Mouse (Mus musculus): Measurements from ENCODE around the gene Sp140. TPM values are rescaled to one million over a fixed set of nuclear protein-coding genes. Genes with fewer than 3 reads are reported as not detected.

Sp140 gene
- 7.0 TPM for polyA plus RNA-seq (2014; fragmentation: Illumina TruSeq; extraction: RNeasy Lipid Tissue Mini Kit (QIAGEN cat#74804))

DNA sequence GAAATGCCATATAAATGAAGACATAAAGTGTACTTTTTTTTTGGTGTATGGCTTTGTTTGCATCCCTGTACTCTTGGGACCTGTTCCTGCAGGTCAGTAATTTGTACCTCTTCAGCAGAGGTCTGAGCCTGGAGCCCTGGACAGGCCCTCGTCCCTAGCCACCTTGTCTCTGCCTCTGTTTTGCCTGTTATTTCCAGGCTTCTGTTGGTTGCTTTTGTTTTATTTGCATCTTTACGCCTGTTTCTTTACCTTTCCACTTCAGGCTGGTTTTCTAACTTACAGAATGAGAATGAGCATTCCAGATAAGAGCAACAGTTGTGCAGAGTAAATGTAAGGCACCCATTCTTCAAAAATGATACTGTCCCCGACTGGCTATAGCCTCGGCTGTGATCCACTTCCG lies at the start of gene Sp140:
TSS of gene Sp140 (plus strand) at position 301 of the 400 bp plus-strand sequence.

DNA sequence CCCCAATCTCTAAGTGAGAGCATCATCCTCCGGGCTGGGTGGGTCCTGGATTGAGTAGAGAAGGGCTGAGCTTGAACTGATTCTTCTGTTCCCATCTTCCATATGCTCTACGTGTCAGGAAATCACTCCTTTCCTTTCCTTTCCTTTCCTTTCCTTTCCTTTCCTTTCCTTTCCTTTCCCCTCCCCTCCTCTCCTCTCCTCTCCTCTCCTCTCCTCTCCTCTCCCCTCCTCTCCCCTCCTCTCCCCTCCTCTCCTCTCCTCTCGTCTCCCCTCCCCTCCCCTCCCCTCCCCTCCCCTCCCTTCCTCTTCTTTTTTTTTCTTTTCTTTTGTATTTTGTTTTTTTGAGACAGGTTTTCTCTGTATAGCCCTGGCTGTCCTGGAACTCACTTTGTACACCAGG lies 24.8 kb upstream of the Sp140 start, which contains the start of gene G530012D18Rik:
TSS of gene G530012D18Rik (plus strand) at position 301 of the 400 bp plus-strand sequence.

DNA sequence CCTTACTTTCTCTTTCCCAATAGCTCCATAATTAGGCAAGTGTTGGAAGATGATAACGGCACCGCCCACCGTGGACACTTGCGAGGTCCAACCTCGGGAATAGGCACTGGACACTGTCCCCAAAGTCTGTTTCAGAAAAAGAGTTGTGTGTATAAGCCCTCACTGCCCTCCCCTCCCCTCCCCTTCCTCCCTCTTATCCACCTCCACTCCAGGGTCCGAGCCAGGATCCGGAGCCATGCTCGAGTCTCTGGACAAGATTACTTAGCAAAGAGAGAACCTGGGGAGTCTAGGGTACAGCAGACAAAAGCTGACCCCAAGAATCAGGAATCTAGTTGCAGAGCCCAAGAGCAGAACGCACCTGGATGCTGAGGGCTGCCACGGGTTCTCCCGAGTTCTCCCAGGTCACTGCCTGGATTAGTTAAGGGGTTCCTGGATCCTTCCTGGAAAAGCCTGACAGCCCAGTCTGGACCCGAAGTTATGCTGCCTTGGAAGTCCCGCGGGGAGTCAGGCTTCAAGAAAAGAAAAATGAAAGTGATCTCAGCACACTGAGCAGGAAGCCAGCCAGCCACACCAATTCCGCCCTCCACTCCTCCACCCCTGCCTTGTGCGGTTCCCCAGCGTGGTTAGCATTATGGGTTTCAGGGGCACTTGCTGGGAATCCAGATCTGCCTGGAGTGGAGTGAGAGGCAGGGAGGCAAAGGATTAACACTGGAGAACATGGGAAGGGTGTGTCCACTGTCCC lies 1.7 kb upstream of the Sp140 start, which contains the start of gene Sp110:
TSS of gene Sp110 (minus strand) at position 547 of the 742 bp plus-strand sequence.

GRCm38 (mm10) chr1:85649881-85650280 lies 49.7 kb downstream of the Sp140 start, which contains the start of gene Sp100:
Sp100 (plus strand) TSS chr1:85649988.

Other genes with a start within 250 kb of the Sp140 start
- not detected for gene G530012D18Rik, start 24.7 kb upstream of the Sp140 start, polyA plus RNA-seq (2014; fragmentation: Illumina TruSeq; extraction: RNeasy Lipid Tissue Mini Kit (QIAGEN cat#74804))
- gene Sp110, start 1.6 kb upstream of the Sp140 start, polyA plus RNA-seq (2014; fragmentation: Illumina TruSeq; extraction: RNeasy Lipid Tissue Mini Kit (QIAGEN cat#74804)), result 8.3 TPM
- gene Sp100, start 49.6 kb downstream of the Sp140 start, polyA plus RNA-seq (2014; fragmentation: Illumina TruSeq; extraction: RNeasy Lipid Tissue Mini Kit (QIAGEN cat#74804)), result 54.3 TPM
- 1.6 TPM for gene A630001G21Rik, start 178.3 kb downstream of the Sp140 start, polyA plus RNA-seq (2014; fragmentation: Illumina TruSeq; extraction: RNeasy Lipid Tissue Mini Kit (QIAGEN cat#74804))
- gene Cab39, start 193.1 kb downstream of the Sp140 start, polyA plus RNA-seq (2014; fragmentation: Illumina TruSeq; extraction: RNeasy Lipid Tissue Mini Kit (QIAGEN cat#74804)), result 214 TPM

Measured in ovary, adult 10 weeks (tissue).